Mouse (Mus musculus): ENCODE results near the gene Ramp1. TPM values are rescaled to one million over a fixed set of nuclear protein-coding genes. Genes with fewer than 3 reads are reported as not detected.

Ramp1 gene
- 46.1 and 50.6 TPM in 2 replicates for polyA plus RNA-seq (2015; fragmentation: Nextera tagmentation; extraction: Ambion mirVana)

DNA sequence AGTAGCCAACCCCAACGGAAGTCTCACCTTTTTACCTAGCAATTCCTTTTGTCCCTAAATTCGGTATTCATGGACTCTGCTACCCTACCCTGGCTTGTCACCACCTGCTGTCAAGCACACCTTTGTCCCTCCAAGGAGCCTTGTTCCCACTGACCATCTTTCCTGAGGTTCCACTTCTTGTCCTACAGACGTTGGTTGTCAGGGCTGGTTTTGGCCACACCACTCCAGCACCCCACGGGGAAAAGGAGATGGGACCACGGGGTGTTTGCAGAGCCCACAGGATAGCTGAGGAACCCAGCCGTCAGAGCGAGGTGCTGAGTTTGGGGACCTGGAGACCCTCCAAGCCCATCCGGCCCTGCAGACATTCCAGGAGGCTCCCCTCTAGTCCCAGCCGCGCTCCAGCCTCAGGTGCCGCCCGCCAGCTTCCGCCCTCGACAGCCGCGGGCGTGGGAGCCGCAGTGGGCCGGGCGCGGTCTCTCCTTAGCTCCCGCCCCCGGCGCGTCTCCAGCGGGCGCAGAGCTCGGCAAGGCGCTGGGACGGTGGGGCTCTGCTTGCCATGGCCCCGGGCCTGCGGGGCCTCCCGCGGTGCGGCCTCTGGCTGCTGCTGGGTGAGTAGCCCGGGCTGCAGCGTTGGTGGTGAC, at the start of gene Ramp1:
Ramp1 (plus strand) TSS at position 290 of the 641 bp plus-strand sequence.
- H3K27ac ChIP-seq: peak within 1 kb of the TSS; percentile 52
- H3K4me3 ChIP-seq: peak within 1 kb of the TSS; percentile 60
- H3K4me1 ChIP-seq (replicated peaks): peaks cover 36% of the 10 kb centered on the region
- H3K9ac ChIP-seq: peak within 1 kb of the TSS; percentile 70
- no peaks in the 10 kb centered on the region for H3K9me3 ChIP-seq (replicated peaks)
- peak within 1 kb of the TSS; percentile 88 for H3K4me2 ChIP-seq
- no peaks in the 10 kb centered on the region for H3K27me3 ChIP-seq
- ATAC-seq (replicated peaks; ENCODE audit: insufficient number of reproducible peaks, insufficient read depth, low FRiP score, low read depth): peak; percentile 68
- 2% methylated on average over 36 of the region's 37 CpGs for whole genome bisulfite sequencing
- no peaks in the 10 kb centered on the region for H3K36me3 ChIP-seq

DNA sequence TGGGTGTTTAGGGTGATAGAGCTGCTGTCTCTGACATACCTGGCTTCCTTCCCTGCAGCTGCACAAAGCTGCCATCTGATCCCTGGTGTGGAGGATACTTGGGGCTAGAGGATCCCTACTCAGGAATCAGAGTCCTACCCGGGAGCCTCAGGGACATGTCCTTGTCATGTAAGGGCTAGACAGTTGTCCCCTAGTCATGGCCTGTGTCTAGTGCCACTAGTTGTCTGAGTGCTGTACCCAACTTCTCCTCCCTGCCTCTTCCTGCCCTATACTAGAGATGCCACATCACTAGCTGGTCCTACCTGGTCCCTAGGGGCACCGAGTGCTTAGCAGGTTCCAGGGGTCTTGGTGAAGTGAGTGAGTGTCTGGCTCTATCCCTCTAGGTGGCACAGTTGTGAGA, 42.6 kb upstream of the Ramp1 start:
- ATAC-seq (replicated peaks; ENCODE audit: insufficient number of reproducible peaks, insufficient read depth, low FRiP score, low read depth): no peak
- Histone ChIP-seq H3K4me2 (no peak overlapping the region), H3K9me3 (replicated peaks) (no peaks in the 10 kb centered on the region), H3K4me3 (no peak overlapping the region), H3K4me1 (replicated peaks) (no peaks in the 10 kb centered on the region), H3K27me3 (no peaks in the 10 kb centered on the region), H3K36me3 (no peaks in the 10 kb centered on the region), H3K27ac (no peak overlapping the region), H3K9ac (no peak overlapping the region)
- 62% methylated on average over 2 of the region's 2 CpGs for WGBS

DNA sequence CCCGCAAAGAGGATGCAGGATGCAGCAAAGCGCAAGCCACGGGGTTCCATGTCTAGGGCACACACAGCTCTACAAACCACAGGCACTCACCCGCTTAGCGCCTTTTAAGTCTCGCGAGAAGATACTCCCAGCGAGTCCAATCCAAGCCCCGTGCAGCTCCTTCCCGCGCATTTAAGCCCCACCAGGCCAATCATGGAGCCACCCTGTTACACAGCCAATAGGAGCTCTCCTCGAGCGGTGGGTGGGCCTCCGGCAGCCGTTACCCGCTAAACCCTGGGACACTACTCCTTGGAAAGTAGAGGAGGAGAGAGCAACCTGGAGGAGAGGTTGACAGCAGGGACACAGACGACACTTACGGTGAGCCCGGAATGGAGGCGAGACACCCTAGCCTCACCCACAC, 34.8 kb upstream of the Ramp1 start, which contains the start of gene Rbm44:
Rbm44 (plus strand) TSS at position 277 of the 400 bp plus-strand sequence.
- no peaks in the 10 kb centered on the region for H3K36me3 ChIP-seq
- H3K4me3 ChIP-seq: peak within 1 kb of the TSS; percentile 33
- H3K9me3 ChIP-seq (replicated peaks): no peaks in the 10 kb centered on the region
- no peaks in the 10 kb centered on the region for H3K4me1 ChIP-seq (replicated peaks)
- ATAC-seq (replicated peaks; ENCODE audit: insufficient number of reproducible peaks, insufficient read depth, low FRiP score, low read depth): peak; percentile 62
- WGBS: 53% methylated on average over 20 of the region's 20 CpGs
- H3K27me3 ChIP-seq: no peaks in the 10 kb centered on the region
- H3K27ac ChIP-seq: no peak within 1 kb of the TSS
- H3K4me2 ChIP-seq: peak within 1 kb of the TSS; percentile 38
- no peak within 1 kb of the TSS for H3K9ac ChIP-seq

DNA sequence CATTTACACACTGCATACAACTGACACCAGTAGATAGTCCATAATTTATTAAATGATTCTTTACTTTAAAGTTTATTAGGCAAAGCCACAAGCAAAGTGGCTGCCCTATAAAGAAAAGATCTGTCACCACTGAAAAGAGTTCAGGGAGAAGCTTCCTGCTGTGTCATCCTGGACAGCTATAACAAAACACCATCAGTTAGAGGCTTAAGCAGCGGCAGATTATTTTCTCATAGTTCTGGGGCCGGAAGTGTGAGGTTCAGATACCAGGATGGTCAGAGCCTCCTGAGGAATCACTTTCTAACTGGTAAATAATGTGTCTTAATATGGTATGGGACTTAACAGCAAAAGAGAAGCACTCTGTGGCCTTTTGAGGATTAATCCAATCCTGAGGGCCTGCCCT, 28.1 kb upstream of the Ramp1 start:
- no peak for ATAC-seq (replicated peaks; ENCODE audit: insufficient number of reproducible peaks, insufficient read depth, low FRiP score, low read depth)
- H3K4me2 ChIP-seq: no peak overlapping the region
- no peak overlapping the region for H3K27ac ChIP-seq
- H3K4me1 ChIP-seq (replicated peaks): no peaks in the 10 kb centered on the region
- H3K27me3 ChIP-seq: no peaks in the 10 kb centered on the region
- 61% methylated on average over 2 of the region's 2 CpGs for WGBS
- H3K9ac ChIP-seq: no peak overlapping the region
- no peaks in the 10 kb centered on the region for H3K9me3 ChIP-seq (replicated peaks)
- no peaks in the 10 kb centered on the region for H3K36me3 ChIP-seq
- no peak overlapping the region for H3K4me3 ChIP-seq

DNA sequence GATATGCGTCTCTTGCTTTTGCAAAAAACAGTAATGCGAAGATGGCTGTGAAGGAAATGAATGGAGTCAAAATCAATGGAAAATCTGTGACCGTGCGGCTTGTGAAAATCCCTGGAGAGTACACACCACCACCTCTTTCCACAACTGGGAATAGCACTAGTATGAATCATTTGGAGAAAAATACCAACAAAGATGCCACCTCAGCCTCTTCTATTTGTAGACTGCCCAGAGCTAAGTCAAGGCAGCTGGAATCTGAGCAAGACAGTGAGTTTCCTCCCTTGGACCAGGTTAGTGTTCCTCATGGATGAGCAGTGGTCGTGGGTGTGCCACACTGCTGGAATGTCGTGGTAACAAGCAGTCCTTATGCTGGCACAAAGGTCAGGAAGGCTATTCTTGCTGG, 12.8 kb upstream of the Ramp1 start:
- H3K4me1 ChIP-seq (replicated peaks): 0 out of 2 replicates have a peak, but pooled peaks cover 4% of the 10 kb centered on the region
- H3K27me3 ChIP-seq: no peaks in the 10 kb centered on the region
- no peaks in the 10 kb centered on the region for H3K36me3 ChIP-seq
- no peak for ATAC-seq (replicated peaks; ENCODE audit: insufficient number of reproducible peaks, insufficient read depth, low FRiP score, low read depth)
- H3K4me2 ChIP-seq: no peak overlapping the region
- no peaks in the 10 kb centered on the region for H3K9me3 ChIP-seq (replicated peaks)
- H3K27ac ChIP-seq: no peak overlapping the region
- H3K9ac ChIP-seq: no peak overlapping the region
- 80% methylated on average over 6 of the region's 6 CpGs for WGBS
- H3K4me3 ChIP-seq: no peak overlapping the region

DNA sequence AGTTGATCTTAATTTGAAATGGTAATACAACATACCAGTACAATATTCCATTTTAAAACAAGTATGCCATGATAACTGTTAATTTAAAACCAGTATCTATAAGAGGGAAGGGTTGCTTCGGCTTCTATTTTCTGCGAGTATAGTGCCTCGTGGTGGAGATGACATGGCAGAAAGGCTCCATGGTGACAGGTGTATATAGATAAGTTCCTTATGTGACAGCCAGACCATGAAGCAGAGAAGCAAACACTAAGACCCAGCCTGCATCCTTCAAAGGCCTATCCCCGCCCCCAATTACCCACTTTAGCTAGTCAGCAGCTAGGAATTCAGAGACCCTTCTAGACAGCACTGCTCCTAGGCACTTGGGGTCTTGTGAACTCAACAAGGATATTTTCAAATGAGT, 10.5 kb upstream of the Ramp1 start:
- Histone ChIP-seq H3K4me2 (no peak overlapping the region), H3K36me3 (no peaks in the 10 kb centered on the region), H3K27me3 (no peaks in the 10 kb centered on the region), H3K9me3 (replicated peaks) (no peaks in the 10 kb centered on the region), H3K27ac (no peak overlapping the region), H3K4me3 (no peak overlapping the region), H3K4me1 (replicated peaks) (0 out of 2 replicates have a peak, but pooled peaks cover 4% of the 10 kb centered on the region), H3K9ac (no peak overlapping the region)
- ATAC-seq (replicated peaks; ENCODE audit: insufficient number of reproducible peaks, insufficient read depth, low FRiP score, low read depth): no peak
- whole genome bisulfite sequencing: 47% methylated on average over 4 of the region's 4 CpGs

DNA sequence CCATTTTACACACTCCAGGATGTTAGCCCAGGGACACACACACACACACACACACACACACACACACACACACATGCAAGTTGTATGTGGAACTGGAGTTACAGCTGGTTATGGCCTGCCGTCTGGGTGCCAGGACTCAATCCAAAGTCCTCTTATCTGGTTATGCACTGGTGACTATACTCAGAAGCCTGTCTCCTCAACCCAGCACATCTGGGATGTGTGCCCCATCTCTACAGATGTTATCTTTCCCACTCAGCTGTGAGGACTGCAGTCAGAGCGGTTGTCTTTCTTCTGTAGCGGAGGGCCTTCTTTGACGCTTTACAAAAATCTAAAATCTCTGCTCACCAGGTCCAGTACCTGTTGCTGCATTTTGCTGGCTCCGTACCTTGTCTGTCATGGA, 4.8 kb upstream of the Ramp1 start:
- Histone ChIP-seq H3K27me3 (no peaks in the 10 kb centered on the region), H3K9me3 (replicated peaks) (no peaks in the 10 kb centered on the region), H3K27ac (no peak overlapping the region), H3K4me1 (replicated peaks) (peaks cover 7% of the 10 kb centered on the region), H3K4me3 (no peak overlapping the region), H3K9ac (no peak overlapping the region), H3K4me2 (no peak overlapping the region), H3K36me3 (no peaks in the 10 kb centered on the region)
- no peak for ATAC-seq (replicated peaks; ENCODE audit: insufficient number of reproducible peaks, insufficient read depth, low FRiP score, low read depth)
- 80% methylated on average over 5 of the region's 5 CpGs for WGBS

DNA sequence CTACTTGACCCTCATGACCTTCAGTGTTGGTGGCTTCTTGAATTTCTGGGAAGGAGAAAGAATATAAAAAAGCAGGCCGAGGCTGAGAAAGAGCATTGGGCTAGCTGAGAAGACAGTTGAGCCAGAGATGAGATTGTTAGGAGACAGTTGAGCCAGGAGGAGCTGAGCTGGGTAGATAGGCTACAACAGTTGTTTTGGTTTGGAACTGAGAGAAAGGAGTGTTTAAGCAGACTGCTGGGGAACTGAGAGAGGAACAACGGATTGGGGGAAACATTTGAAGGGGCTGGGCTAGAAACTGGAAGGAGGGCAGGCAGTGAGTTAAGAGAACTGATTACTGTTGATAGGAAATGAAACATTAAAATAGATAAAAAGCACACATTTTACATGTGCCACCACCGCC, 3.6 kb upstream of the Ramp1 start:
- 68% methylated on average over 3 of the region's 3 CpGs for WGBS
- Histone ChIP-seq H3K36me3 (no peaks in the 10 kb centered on the region), H3K27ac (no peak overlapping the region), H3K4me1 (replicated peaks) (peaks cover 18% of the 10 kb centered on the region), H3K4me2 (no peak overlapping the region), H3K27me3 (no peaks in the 10 kb centered on the region), H3K9me3 (replicated peaks) (no peaks in the 10 kb centered on the region), H3K4me3 (no peak overlapping the region), H3K9ac (no peak overlapping the region)
- no peak for ATAC-seq (replicated peaks; ENCODE audit: insufficient number of reproducible peaks, insufficient read depth, low FRiP score, low read depth)

DNA sequence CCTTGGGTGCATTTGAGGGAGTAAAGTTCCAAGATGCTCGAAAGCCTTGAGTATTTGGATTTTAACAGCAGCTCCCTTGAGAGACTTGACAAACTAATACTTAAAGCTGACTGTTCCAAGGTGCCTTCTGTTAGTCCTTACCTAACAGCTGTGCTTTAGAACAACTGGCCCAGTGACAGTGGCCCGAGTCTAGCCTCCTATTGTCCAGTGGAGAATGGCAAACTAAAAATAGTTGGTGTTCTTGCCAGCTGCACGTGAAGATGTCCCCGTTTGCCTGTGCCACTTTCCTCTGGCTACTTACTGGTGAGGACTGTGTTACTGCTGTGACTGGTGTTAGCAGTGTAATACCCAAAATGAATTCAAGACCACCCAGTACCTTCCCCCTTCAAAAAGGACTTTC, 2.8 kb upstream of the Ramp1 start:
- Histone ChIP-seq H3K4me2 (no peak overlapping the region), H3K4me1 (replicated peaks) (peaks cover 26% of the 10 kb centered on the region), H3K9me3 (replicated peaks) (no peaks in the 10 kb centered on the region), H3K9ac (no peak overlapping the region), H3K27ac (no peak overlapping the region), H3K4me3 (no peak overlapping the region), H3K36me3 (no peaks in the 10 kb centered on the region), H3K27me3 (no peaks in the 10 kb centered on the region)
- ATAC-seq (replicated peaks; ENCODE audit: insufficient number of reproducible peaks, insufficient read depth, low FRiP score, low read depth): no peak
- WGBS: 49% methylated on average over 4 of the region's 4 CpGs

DNA sequence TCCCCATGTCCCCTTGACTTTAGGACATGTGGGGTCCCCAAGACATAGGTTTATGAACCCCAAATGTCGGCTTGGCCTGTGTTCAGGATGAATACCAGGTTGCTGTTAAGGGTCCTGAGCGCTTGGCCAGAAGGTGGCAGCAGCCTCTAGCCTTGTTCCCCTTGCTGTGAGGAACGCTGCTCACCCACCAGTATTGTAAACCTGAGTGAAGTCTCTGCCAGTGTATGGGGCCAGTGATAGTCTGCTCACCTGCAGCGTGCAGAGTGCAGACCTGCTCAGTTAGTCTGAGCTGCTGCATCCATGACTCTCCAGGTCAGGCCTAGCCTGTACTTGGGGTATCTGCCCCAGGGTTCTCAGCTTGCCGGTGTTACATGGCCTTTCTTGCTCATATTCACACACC, 536 bp upstream of the Ramp1 start:
- Histone ChIP-seq H3K9ac (no peak overlapping the region), H3K4me1 (replicated peaks) (peaks cover 36% of the 10 kb centered on the region), H3K4me3 (no peak overlapping the region), H3K36me3 (no peaks in the 10 kb centered on the region), H3K4me2 (peak overlapping the region; percentile 88), H3K27me3 (no peaks in the 10 kb centered on the region), H3K9me3 (replicated peaks) (no peaks in the 10 kb centered on the region), H3K27ac (no peak overlapping the region)
- 25% methylated on average over 5 of the region's 5 CpGs for WGBS
- ATAC-seq (replicated peaks; ENCODE audit: insufficient number of reproducible peaks, insufficient read depth, low FRiP score, low read depth): peak; percentile 76; the same call in 1 of the 2 replicates

DNA sequence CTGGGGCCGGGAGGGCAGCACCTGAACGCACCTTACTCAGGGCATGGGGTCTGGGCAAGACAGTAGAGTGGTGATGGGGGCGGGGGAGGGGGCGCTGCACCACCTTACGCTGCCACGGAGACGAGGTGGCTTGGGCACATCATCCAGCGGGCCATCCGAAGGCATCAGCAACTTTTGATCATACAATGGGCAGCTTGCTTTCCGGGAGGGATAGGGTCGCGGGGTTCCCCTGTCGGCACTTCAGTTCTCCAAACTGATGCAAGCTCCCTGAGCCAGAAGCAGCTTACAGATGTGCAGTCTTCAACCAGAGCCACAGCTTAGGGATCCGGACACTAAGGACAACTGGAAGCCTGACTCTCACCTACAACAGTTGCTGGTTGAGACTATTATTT, 548 bp downstream of the Ramp1 start:
- H3K4me2 ChIP-seq: peak overlapping the region; percentile 88
- peaks cover 36% of the 10 kb centered on the region for H3K4me1 ChIP-seq (replicated peaks)
- H3K9ac ChIP-seq: peak overlapping the region; percentile 70
- no peaks in the 10 kb centered on the region for H3K36me3 ChIP-seq
- no peaks in the 10 kb centered on the region for H3K27me3 ChIP-seq
- no peaks in the 10 kb centered on the region for H3K9me3 ChIP-seq (replicated peaks)
- H3K27ac ChIP-seq: peak overlapping the region; percentile 52
- WGBS: 7% methylated on average over 14 of the region's 14 CpGs
- peak overlapping the region; percentile 60 for H3K4me3 ChIP-seq
- ATAC-seq (replicated peaks; ENCODE audit: insufficient number of reproducible peaks, insufficient read depth, low FRiP score, low read depth): 0 out of 2 replicates have a peak, but pooled peaks have one; percentile 4

DNA sequence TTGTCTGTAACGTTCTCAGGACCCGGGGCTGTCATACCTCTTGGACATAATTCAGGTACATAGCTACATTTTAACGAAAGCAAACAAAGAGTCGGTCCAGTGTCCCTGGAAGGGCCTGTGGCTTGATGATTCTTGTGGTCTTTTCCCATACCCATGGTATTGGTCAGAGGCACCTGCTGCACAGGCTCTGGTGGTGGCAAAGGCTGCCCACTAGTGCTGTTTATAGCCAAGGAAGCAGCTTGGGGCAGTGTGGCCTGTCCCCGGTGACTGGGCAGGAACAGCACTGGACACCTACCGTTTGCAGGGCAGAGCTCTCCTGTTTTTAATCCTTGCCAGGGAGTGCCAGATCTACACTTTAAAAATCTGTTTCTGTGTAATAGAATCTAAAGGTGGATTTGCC, 1.1 kb downstream of the Ramp1 start:
- Histone ChIP-seq H3K4me2 (peak overlapping the region; percentile 88), H3K9ac (peak overlapping the region; percentile 70)
- no peak for ATAC-seq (replicated peaks; ENCODE audit: insufficient number of reproducible peaks, insufficient read depth, low FRiP score, low read depth)

More for the DNA sequence above, 1.1 kb downstream of the Ramp1 start:
- peak overlapping the region; percentile 60 for H3K4me3 ChIP-seq
- H3K9me3 ChIP-seq (replicated peaks): no peaks in the 10 kb centered on the region
- 56% methylated on average over 6 of the region's 6 CpGs for WGBS
- no peaks in the 10 kb centered on the region for H3K27me3 ChIP-seq
- H3K4me1 ChIP-seq (replicated peaks): peaks cover 36% of the 10 kb centered on the region
- H3K27ac ChIP-seq: 0 out of 2 replicates have a peak overlapping the region, but pooled peaks have one; percentile 52
- H3K36me3 ChIP-seq: no peaks in the 10 kb centered on the region

All from heart, embryonic 15.5 days (tissue).